Mouse (Mus musculus) adrenal gland, postnatal 36 days (tissue): ENCODE data around the gene Fam149a. TPM values are rescaled to one million over a fixed set of nuclear protein-coding genes. Genes with fewer than 3 reads are reported as not detected.
A peak's percentile ranks its signal among the peaks of the same experiment; 100 is the strongest.
"Not testable (repeated sequence)": the region's sequence is repeated elsewhere in the genome, so short reads cannot be mapped to it uniquely, and the experiment has no call there.

Source experiments
- DNase-seq, 2 experiments: peaks; one replicate each; pipeline ENCODE4 v3.0.0; 2021; ENCODE audit warnings: mixed read lengths in 1 of 2
- total RNA-seq, 2 experiments: library from RNA; stranded (reverse); gene quantifications; 2 replicates each; pipeline ENCODE4 v1.2.3; 2021

The Fam149a gene
- total RNA-seq, 2 experiments from 2014 or later: 8.2 to 9.7 TPM

DNA sequence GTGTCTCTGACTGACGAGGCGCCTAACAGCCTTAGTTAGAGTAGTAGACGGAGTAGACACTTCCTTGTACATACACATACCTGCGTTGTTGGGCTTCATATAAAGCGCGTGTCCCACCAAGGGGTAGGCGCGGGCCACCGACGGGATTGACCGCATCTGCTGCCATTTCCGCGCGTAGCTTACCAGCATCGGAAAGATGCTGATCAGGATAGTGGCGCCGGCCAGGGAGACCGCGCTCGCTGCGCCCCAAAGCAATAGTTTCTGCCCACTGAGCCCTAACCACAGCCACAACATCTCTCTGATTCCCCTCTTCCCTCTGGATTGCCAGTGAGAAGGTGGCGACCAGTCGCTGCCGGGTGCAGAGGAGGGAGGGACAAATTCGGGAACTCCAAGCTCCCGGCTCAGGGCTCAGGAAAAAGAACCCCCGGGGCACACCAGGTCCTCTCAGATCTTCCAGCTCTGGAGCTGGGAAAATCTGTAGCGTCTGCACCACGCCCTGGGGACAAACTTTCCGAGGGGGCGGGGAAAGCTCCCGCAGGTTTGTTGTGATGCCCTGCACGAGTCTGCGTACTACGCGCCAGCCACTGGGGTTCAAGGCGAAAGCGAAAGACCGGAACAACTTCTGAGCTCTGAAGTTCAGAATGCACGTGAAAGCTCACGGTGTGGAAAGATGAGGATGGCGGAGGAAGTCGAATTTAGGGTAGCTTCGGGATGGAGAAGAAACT, 49.2 kb downstream of the Fam149a start, which contains the start of gene Cyp4v3:
Cyp4v3 (minus strand) TSS at position 532 of the 725 bp plus-strand sequence.
- DNase-seq: peak; percentile 83 to 89

GRCm38 (mm10) chr8:45330856-45331255, 51.2 kb downstream of the Fam149a start:
- no peak for DNase-seq

- DNase-seq: no peak
Observed at GRCm38 (mm10) chr8:45329206-45329980, 52.7 kb downstream of the Fam149a start.

GRCm38 (mm10) chr8:45327076-45327475, 55.0 kb downstream of the Fam149a start:
- not testable (repeated sequence) for DNase-seq

DNA sequence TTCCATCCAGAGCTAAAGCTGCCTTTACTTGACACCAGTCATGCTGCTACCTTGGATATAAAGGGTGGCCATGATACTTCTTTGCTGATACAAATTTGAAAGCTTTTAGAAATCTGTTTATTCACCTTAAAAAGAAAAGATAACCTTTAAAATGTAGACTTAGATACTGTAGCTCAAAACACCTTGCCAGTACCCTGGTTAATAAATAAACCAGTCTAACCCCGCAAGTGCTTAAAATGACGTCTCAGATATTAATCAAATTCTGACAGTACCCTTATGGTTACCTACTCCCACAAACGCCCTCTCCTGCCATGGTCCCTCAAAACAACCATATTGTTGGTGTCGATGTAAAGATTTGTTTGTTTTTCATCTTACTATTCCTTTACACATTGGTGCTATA, 57.9 kb downstream of the Fam149a start:
- no peak for DNase-seq

- no peak for DNase-seq
Observed at GRCm38 (mm10) chr8:45321365-45321764, 60.7 kb downstream of the Fam149a start.

GRCm38 (mm10) chr8:45320930-45321329, 61.2 kb downstream of the Fam149a start:
- no peak for DNase-seq

GRCm38 (mm10) chr8:45310967-45311366, 71.1 kb downstream of the Fam149a start:
- no peak for DNase-seq

DNA sequence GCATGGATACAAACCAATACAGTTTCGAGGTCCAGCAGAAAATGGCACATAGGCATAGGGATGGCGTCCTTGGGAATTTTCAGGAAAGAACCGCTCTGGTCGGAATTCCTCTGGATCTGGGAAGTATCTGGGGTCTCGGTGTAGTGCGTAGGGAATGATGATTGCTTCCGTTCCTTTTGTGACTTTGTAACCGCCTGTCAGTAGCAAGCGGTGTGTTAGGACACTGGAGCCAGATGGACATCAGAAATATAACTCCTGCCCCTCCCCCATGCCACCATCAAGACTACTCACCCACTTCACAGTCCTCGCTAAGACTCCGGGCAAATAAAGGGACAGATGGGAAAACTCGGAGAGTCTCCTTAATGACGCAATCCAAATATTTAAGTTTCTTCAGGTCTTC, 73.7 kb downstream of the Fam149a start, which contains the start of gene Gm45753:
Gm45753 (minus strand) TSS at position 101 of the 400 bp plus-strand sequence.
- no peak for DNase-seq

DNA sequence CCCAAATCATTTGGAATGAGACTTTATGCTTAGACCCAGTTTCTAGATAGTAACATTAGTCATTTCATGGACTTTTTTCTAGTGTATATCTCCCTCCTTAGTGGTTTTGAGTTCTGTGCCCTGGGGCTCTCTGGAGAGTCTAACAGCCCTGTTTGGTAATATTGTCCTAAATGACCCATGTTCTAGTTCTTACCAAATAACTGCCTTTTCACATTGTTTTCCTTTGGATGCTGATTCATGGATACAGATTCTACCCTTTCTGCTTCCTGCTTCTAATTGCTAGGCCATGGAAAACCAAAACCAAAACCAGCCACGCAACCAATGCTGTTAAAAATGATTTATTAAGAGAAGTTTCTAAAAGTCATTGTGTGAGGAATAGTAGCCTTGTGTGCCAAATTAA, 76.6 kb downstream of the Fam149a start:
- DNase-seq: no peak

DNA sequence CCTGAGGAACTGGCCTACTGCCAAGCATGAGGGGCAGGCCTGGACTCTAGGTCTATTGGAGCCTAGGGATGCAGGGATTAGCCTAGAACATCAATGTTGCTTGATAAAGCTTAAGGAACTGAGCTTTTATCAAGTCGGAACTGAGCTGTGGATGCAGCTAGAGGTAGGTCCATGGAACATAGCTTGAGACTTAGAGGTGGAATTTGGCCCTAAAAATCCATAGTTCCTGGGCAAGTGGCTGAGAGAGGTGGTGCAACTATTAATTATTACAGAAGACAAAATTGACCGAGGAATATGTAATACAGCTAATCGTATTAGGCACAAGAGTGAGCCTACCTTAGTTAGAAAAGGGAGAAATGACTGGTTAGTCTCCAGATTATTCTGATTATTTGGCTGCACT, 77.7 kb downstream of the Fam149a start:
- no peak for DNase-seq

- DNase-seq: no peak
Observed at GRCm38 (mm10) chr8:45302390-45302789, 79.7 kb downstream of the Fam149a start.

DNA sequence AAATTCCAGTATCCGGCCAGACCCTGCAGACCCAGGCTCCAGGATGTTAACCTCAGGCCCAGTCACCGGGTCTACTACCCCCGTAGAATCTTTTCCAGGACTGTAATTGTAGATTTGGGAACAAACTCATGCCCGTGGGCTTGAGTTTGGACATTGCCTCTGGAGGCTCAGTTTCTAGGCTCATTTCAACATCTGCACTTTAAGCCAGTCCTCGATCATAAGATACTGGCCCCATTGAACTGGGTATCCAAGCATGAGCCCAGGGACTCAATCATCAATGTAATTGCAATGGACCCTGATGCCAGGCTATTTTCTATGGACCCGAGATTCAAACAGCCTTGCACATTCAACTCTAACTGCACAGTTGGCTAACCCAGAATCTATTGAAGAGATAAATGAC, 86.8 kb downstream of the Fam149a start:
- DNase-seq: no peak

GRCm38 (mm10) chr8:45294687-45295086, 87.4 kb downstream of the Fam149a start, which contains the start of gene Klkb1:
TSS of gene Klkb1 (minus strand) at chr8:45294859.
- DNase-seq: no peak

- DNase-seq: no peak
Observed at GRCm38 (mm10) chr8:45291790-45292189, 90.3 kb downstream of the Fam149a start.

Other genes starting within 250 kb of the Fam149a start
- under 1 TPM in 1 of 2 experiments, not detected in 1; 0.20 TPM for gene F11, start 120.3 kb downstream of the Fam149a start, total RNA-seq
- under 1 TPM in 1 of 2 experiments, not detected in 1; 0.07 TPM for gene Klkb1, start 87.4 kb downstream of the Fam149a start, total RNA-seq
- gene Gm45753, start 73.8 kb downstream of the Fam149a start, total RNA-seq: not detected
- 10 to 100 TPM; 16.9 to 22.2 TPM for gene Cyp4v3, start 49.1 kb downstream of the Fam149a start, total RNA-seq
- 1 to 10 TPM; 4.8 to 7.2 TPM for gene Tlr3, start 28.8 kb upstream of the Fam149a start, total RNA-seq
- 100 to 1,000 TPM; 117 to 150 TPM for gene Sorbs2, start 125.5 kb upstream of the Fam149a start, total RNA-seq